Mouse (Mus musculus): ENCODE data around the gene Slc7a10.

Gene Slc7a10
- long read RNA-seq, experiment 1, partial matches to known transcripts: 0 of 1 reads
- long read RNA-seq, experiment 1, other reads (novel, unspliced or antisense): 1 of 1 reads
- long read RNA-seq, experiment 2: 0 reads

DNA sequence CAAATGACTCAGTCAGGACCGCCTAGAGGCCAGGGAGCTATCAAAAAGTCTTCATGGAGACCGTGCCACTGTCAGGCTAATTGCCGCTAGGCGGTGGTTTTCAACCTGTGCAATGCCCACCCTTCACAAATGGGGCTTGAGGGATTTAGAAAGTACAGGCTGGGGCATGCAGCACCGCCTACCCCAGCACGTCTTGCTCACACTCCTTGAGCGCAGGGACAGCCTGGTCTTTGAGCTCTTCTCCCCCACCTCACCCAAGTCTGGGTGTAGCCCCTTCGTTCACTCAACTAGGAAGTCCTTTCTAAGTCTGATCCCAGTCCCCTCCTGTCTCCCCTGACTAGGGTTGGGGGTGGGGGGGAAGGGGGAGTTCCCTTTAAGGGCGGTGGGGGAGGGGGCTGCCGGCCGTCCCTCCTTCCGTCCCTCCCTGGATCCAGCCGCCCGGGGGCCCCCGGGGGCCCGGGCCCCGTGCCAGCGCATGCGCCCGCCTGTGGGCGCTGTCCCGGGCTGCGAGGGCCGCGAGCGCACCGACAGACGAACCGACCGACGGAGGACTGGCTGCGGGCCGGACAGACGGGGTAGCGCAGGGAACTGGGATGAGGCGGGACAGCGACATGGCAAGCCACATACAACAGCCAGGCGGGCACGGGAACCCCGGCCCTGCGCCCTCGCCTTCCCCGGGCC is at the start of gene Slc7a10:
Slc7a10 (plus strand) TSS at position 497 of the 681 bp plus-strand sequence.
- intact Hi-C loops (cut with DNase I): no loop called here

GRCm38 (mm10) chr7:35137524-35137923 is 48.7 kb upstream of the Slc7a10 start:
- intact Hi-C loops (cut with DNase I): no loop called here

GRCm38 (mm10) chr7:35138481-35138880 is 47.7 kb upstream of the Slc7a10 start:
- intact Hi-C loops (cut with DNase I): no loop called here

DNA sequence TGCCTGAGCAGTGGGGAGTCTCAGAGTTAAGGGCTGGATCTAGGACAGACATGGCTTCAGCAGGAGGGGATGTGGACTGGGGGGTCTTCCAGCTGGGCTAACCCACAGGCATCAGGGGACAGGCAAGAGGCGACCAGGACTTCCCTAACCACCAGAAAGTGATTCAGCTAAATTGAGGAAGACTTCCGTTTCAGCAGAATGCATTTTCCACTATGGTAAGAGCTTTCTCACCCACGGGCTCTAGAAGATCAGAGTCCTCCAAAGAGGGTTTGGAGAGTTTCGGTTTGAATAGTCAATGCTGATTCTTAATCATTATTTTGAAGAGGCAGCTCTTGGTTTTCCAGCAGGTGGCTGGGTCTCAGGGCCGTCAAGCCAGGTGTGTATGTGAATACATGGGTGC is 46.3 kb upstream of the Slc7a10 start:
- intact Hi-C loops (cut with DNase I): no loop called here

DNA sequence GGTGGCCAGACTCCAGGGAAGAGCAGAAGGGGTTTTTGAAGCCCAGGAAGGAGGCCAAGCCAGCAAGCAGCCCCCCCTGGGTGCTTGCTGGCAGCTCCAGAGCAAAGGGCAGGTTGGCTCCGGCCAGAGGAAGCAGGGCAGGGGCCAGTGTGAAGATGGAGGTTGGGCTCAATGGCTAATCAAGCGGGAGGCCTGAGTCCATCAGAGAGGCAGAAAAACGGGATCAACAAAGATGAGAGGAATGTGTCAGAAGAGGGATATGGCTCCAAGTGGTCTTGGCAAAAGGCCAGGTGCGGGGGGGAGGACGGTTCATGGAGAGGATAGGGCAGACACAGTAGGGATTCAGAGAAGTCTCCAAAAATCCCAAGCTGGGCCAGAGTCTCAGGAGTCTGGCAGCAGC is 44.7 kb upstream of the Slc7a10 start:
- intact Hi-C loops (cut with DNase I): no loop called here

- intact Hi-C loops (cut with DNase I): no loop called here
Observed at GRCm38 (mm10) chr7:35142522-35142921, 43.7 kb upstream of the Slc7a10 start.

DNA sequence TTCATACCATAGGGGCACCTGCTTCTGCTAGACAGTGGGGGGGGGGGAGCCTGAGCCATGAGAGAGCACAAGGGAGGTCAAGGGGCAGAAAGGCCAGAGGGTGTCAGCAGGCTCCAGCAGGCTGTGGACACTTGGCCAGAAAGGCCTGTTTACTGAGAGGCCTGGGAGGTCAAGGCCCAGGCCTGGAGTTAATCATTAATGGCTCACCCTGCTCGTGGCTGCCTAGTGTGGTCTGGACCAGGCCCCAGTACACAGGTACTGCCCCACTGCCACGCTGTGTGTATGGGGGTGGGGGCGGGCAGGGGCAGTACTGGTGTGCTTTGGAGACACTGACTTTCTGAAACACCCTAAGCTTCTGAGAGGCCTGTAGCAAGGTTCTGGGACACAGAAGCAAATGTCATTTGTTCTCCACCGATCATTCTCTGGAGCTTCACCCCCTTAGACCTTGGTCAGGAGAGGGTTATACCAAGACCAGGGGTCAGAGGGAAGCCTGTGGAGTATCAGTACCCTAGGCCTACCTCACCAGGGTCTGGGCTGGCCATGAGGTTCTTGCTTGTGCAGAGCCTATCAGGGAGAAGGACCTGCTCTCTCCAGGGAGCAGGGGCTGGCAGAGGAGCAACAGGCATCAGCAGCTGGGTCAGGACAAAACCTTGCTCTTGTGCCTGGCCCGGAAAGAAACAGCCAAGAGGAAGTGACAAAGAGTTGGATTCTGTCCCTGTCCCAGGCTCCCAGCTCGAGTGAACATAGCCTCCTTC is 42.1 kb upstream of the Slc7a10 start:
- intact Hi-C loops (cut with DNase I): no loop called here

DNA sequence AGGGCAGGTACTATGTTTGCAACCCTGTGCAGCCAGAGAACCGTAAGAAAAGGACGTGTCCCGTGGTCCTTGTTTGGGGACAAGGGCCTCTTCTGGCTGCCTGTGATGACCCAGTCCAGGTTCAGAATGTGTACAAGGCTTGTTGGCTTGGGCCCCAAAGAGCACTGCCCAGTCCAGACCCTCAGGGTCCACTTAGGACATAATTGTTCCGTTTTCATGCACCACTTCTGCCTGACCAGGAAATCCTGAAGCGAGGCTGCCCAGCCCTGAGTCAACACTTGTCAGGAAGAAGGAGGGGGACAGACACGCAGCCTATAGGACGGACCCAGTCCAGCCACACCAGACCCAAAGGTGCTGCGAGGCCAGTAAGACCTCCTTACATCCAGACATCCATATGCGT is 41.1 kb upstream of the Slc7a10 start:
- intact Hi-C loops (cut with DNase I): no loop called here

DNA sequence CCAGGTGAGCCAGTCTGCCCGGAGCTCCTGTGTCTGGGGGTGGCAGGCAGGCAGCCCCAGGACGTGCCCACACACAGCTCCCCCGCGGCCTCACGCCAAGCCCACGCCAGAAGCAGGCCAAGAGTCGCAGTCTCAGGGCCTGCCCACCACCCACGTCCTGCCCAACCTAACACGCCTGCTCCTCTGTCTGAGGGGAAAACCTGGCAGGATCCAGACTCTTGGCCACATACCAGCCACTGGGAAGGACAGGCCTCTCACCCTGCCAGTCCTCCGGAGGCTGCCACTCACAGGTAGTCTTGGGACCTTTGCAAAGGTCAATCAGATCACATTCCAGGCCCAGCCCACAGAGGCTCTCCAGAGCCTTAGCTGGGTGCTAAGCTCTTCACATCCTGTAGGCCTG is 39.9 kb upstream of the Slc7a10 start:
- intact Hi-C loops (cut with DNase I): no loop called here

GRCm38 (mm10) chr7:35149616-35150433 is 36.4 kb upstream of the Slc7a10 start:
- intact Hi-C loops (cut with DNase I): no loop called here

DNA sequence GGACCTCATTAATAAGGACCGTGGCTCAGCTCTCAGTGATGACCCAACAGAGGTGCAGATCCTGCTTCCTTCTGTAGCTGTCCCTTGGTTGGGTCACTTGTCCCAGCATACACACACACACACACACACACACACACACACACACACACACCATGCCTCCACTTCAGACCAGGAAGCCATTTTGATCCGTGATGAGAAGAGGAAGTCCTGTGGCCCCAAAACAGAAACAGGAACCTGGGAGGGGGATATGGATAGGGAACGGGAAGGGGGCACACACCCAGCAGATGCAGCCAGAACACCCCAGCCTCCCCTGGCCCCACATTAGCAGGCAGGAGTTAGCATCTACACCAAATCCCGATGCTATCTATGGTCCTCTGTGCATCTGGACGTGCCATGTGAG is 35.3 kb upstream of the Slc7a10 start:
- intact Hi-C loops (cut with DNase I): no loop called here

DNA sequence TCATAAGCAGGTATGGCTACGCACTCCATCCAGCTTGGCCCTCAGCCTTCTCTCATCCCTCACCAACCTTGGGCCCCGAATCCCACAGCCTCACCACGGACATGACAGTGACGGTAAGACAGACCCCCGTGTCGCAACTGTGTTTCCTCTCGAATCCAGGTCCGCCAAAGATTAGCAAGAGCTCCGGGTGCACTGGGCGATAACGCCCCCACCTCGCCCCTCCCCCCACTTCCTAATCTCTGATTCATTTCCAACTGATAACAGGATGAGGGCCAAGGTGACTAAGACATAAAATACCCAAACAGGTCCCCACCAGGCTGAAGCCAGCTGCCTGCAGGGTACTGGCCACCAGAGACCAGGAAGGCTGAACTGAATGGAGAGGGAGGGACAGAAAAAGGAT is 31.7 kb upstream of the Slc7a10 start:
- intact Hi-C loops (cut with DNase I): no loop called here

DNA sequence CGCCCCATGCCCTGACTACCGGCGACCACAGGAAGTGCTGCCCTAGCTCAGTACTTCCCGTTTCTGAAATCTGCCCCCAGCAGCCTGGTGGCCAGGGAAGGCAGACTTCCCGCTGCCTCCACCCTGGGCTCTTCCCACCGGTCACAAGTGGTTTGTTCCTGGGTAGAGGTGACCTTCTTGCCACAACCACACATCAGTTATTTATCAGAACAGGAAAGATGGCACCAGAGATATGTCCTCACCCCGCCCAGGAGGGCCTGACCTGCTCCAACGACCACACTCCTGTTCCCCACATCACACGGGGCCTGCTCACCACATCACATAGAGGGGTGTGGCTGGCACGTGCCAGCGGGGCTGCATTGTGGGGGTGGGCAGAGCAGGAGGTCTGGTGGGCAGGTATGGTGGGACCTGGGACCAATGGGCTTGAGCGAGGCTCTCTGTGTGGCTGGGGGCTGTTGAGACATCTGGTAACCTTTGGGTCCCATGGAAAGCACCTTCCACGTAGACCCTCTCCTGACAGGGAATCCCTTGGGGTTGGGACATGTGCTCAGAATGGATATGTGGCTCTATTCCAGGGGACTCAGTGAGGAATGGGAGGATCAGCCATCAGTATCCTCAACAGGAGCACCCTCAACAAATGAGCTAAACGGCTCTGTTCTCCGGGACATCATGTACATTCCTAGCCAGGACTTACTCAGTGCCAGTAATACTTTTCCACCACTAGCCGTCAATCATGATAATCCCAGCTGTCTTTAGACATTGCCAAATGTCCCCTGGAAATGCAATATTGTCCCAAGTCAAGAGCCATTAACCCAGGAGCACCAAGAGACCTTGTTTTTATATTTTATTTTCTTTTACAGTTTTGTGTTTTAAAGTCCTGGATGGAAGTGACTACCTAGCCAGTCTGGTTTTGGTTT is 29.4 kb upstream of the Slc7a10 start:
- intact Hi-C loops (cut with DNase I): no loop called here

GRCm38 (mm10) chr7:35157512-35157911 is 28.7 kb upstream of the Slc7a10 start:
- intact Hi-C loops (cut with DNase I): no loop called here

DNA sequence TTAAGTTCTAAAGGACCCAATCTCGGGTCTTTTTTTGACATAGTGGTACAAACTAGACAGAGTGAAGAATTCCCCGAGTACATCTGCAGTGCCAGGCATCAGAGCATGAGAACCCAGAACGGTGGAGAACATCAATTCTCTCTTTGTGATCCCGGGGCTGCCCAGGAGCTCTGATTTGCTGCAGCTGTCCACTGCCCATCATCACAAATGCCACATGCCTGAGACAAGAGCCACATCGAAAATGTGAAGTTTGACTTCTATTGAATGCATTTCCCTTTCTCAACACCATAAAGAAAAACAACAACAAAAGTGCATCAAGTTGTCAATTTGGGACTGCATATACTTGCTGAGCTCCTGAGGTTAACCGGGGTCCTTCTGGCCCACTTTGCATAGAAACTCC is 23.7 kb upstream of the Slc7a10 start:
- intact Hi-C loops (cut with DNase I): no loop called here

- intact Hi-C loops (cut with DNase I): no loop called here
Observed at GRCm38 (mm10) chr7:35163600-35163999, 22.6 kb upstream of the Slc7a10 start.

DNA sequence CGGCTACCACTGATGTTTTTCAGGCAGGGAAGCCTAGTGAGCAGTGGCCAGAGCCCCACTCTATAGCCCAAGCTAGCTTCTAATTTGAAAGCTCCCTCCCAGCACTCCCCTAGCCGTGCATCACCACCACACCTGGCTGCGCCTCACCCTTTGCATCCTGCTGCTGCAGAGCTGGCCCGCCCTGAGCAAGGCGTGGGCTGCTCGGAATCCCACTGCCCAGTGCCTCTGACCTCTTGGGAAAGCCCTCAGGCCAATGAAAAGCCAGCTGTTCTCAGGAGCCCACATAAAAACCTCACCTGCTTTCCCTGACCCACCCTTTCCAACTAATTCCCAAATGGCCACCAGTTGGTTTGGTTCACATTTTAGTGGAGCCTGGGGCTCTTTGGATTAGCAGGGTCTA is 22.1 kb upstream of the Slc7a10 start:
- intact Hi-C loops (cut with DNase I): no loop called here

DNA sequence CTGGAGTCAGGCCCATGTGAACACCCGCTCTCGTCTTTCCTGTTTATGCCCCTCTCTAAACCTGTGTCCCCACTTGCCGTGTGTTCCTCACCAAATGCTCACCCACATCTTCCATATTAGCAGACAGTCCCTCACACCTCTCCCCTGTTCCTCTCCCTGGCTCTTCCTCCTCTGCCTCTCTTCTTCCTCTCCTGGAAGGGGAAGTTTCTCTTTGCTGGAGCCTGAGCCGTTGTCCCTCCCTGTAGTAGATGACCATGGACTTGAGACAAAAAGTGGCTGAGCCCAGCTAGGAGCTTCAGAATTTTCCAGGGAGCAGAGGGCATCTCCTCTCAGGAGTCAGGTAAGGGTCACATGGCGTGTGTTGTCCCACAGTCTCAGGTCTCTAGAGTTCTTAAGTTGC is 19.2 kb upstream of the Slc7a10 start:
- intact Hi-C loops (cut with DNase I): no loop called here

DNA sequence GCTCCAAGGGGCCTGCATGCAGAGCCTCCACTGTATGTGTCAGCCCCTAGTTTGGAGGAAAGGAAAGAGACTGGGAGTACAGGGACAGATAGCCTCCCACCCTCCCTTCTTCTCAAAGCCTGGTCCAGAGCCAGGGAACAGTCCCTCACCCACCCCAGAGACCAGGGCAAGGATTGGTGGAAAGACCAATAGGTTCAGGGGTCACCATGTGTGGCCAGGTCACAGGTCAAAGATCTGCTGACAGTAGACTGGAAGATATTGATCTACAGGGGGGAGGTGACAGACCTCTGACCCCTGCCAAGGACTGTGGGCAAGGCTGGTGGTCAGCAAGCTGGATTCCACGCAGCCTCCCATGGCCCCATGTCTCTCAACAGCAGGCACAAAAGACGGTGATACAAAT is 18.3 kb upstream of the Slc7a10 start:
- intact Hi-C loops (cut with DNase I): loop anchor here (2.0 kb wide), 1 partner anchor 49 kb away; the partner anchor contains the start of gene Cebpa

DNA sequence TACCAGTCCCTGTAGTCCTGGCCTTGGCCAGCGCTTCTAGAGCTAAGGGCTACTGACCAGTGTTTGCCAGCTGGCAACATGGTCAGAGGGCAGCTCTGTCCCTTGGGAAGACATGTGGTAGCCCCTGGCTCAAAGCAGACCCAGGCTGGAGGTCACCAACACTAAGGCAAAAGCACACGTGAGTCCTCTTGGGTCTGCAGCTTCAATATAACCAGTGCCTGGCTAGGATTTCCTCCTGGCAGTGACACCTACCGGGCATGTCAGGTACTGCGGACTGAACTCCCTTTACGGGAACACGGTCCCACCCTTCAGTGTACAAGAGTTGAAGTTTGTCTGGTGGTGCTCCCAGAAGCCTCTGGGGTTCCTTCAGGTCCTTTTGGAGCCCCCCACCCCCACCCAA is 16.8 kb upstream of the Slc7a10 start:
- intact Hi-C loops (cut with DNase I): loop anchor here (1.0 to 2.0 kb wide), 2 partner anchors 51 to 143 kb away; partner anchors contain the start of gene Cebpa

Data from adrenal gland (tissue).